Mouse (Mus musculus) ES-CJ7 (cell line): ENCODE data around the gene Krt33a.

Experiments
- DNase-seq: peaks from one replicate; pipeline ENCODE4 v3.0.0; 2011; ENCODE audit warnings: low read depth, low spot score

Gene Krt33a

GRCm38 (mm10) chr11:100016112-100016511, at the start of gene Krt33a:
Gene Krt33a (minus strand): TSS chr11:100016212.
- DNase-seq: no peak

GRCm38 (mm10) chr11:100058875-100059274, 42.9 kb upstream of the Krt33a start:
- DNase-seq: peak; percentile 75

- DNase-seq: no peak
These were observed 40.0 kb upstream of the Krt33a start for GRCm38 (mm10) chr11:100055686-100056655.

GRCm38 (mm10) chr11:100050451-100050850, 34.4 kb upstream of the Krt33a start, which contains the start of gene Krt31:
Gene Krt31 (minus strand): TSS chr11:100050551.
- DNase-seq: no peak

GRCm38 (mm10) chr11:100047193-100047592, 31.2 kb upstream of the Krt33a start:
- DNase-seq: no peak

GRCm38 (mm10) chr11:100046303-100046866, 30.4 kb upstream of the Krt33a start:
- no peak for DNase-seq

- no peak for DNase-seq
These were observed 25.4 kb upstream of the Krt33a start, which contains the start of gene Krt34 for GRCm38 (mm10) chr11:100041454-100041853. Gene Krt34 (minus strand): TSS chr11:100041554.

- DNase-seq: no peak
These were observed 13.8 kb upstream of the Krt33a start, which contains the start of gene Krt33b for GRCm38 (mm10) chr11:100029768-100030167. Gene Krt33b (minus strand): TSS chr11:100029868.

GRCm38 (mm10) chr11:100021438-100021837, 5.4 kb upstream of the Krt33a start:
- DNase-seq: no peak

GRCm38 (mm10) chr11:100019466-100019865, 3.5 kb upstream of the Krt33a start:
- DNase-seq: no peak

GRCm38 (mm10) chr11:100013691-100014171, 2.3 kb downstream of the Krt33a start:
- DNase-seq: no peak

GRCm38 (mm10) chr11:100010682-100011081, 5.3 kb downstream of the Krt33a start:
- no peak for DNase-seq

- no peak for DNase-seq
These were observed 7.7 kb downstream of the Krt33a start for GRCm38 (mm10) chr11:100008336-100008735.

- peak; percentile 39 for DNase-seq
These were observed 9.4 kb downstream of the Krt33a start for GRCm38 (mm10) chr11:100006624-100007023.

- no peak for DNase-seq
These were observed 10.1 kb downstream of the Krt33a start for GRCm38 (mm10) chr11:100005905-100006304.

- DNase-seq: peak; percentile 52
These were observed 11.2 kb downstream of the Krt33a start for GRCm38 (mm10) chr11:100004846-100005245.

- DNase-seq: no peak
These were observed 16.9 kb downstream of the Krt33a start for GRCm38 (mm10) chr11:99999091-99999490.

GRCm38 (mm10) chr11:99994384-99994661, 21.7 kb downstream of the Krt33a start:
- no peak for DNase-seq

GRCm38 (mm10) chr11:99993620-99994383, 22.2 kb downstream of the Krt33a start, which contains the start of gene Krtap17-1:
Gene Krtap17-1 (minus strand): TSS chr11:99993994.
- no peak for DNase-seq

GRCm38 (mm10) chr11:99990571-99990970, 25.4 kb downstream of the Krt33a start:
- no peak for DNase-seq

- DNase-seq: no peak
These were observed 26.1 kb downstream of the Krt33a start for GRCm38 (mm10) chr11:99989881-99990405.

GRCm38 (mm10) chr11:99988530-99988929, 27.5 kb downstream of the Krt33a start:
- no peak for DNase-seq
